Mouse (Mus musculus) gastrocnemius, postnatal 14 days (tissue): Measurements from ENCODE around the gene BC017158. TPM values are rescaled to one million over a fixed set of nuclear protein-coding genes. Genes with fewer than 3 reads are reported as not detected.

Experiments used
- DNase-seq: peaks from one replicate; pipeline ENCODE4 v3.0.0; 2021; ENCODE audit warnings: mixed read lengths
- intact Hi-C: fragments of 180-260 bp; cut with DNase I; formaldehyde crosslinking; loops from one replicate; pipeline ENCODE4 v1.15.1; 2025; ENCODE audit warnings: low total_unique reads
- total RNA-seq, 2 experiments: library from RNA; stranded (reverse); gene quantifications; 2 replicates each; pipeline ENCODE4 v1.2.3; 2021

The BC017158 gene
- total RNA-seq, 2 experiments from 2014 or later: 4.7 to 5.6 TPM

- DNase-seq: no peak
- intact Hi-C loops: no loop called here
These were observed 13.3 kb upstream of the BC017158 start for GRCm38 (mm10) chr7:128311263-128311662.

- intact Hi-C loops: no loop called here
- no peak for DNase-seq
These were observed 12.3 kb upstream of the BC017158 start for GRCm38 (mm10) chr7:128310229-128310688.

GRCm38 (mm10) chr7:128309776-128310175 is 11.8 kb upstream of the BC017158 start:
- DNase-seq: no peak

GRCm38 (mm10) chr7:128309216-128309615 is 11.2 kb upstream of the BC017158 start:
- intact Hi-C loops: no loop called here
- no peak for DNase-seq

More at GRCm38 (mm10) chr7:128309776-128310175, 11.8 kb upstream of the BC017158 start:
- intact Hi-C loops: no loop called here

GRCm38 (mm10) chr7:128307851-128308250 is 9.9 kb upstream of the BC017158 start:
- DNase-seq: no peak
- intact Hi-C loops: no loop called here

- DNase-seq: peak; percentile 32
- intact Hi-C loops: loop anchor here (5.0 kb wide), 1 partner anchor 42 kb away; no protein-coding TSS in a partner anchor
These were observed 6.9 kb upstream of the BC017158 start for GRCm38 (mm10) chr7:128304907-128305306.

GRCm38 (mm10) chr7:128304198-128304597 is 6.2 kb upstream of the BC017158 start:
- DNase-seq: no peak
- intact Hi-C loops: loop anchor here (5.0 kb wide), 1 partner anchor 43 kb away; no protein-coding TSS in a partner anchor

- no peak for DNase-seq
- intact Hi-C loops: loop anchor here (5.0 kb wide), 1 partner anchor 45 kb away; no protein-coding TSS in a partner anchor
These were observed 4.2 kb upstream of the BC017158 start for GRCm38 (mm10) chr7:128302151-128302550.

- intact Hi-C loops: loop anchor here (5.0 kb wide), 1 partner anchor 46 kb away; no protein-coding TSS in a partner anchor
- DNase-seq: no peak
These were observed 3.0 kb upstream of the BC017158 start for GRCm38 (mm10) chr7:128300952-128301351.

- DNase-seq: no peak
- intact Hi-C loops: loop anchor here (5.0 kb wide), 1 partner anchor 61 kb away; the partner anchor contains the start of genes 9130023H24Rik and Armc5
These were observed 742 bp upstream of the BC017158 start for GRCm38 (mm10) chr7:128298481-128299342.

GRCm38 (mm10) chr7:128297291-128297616 is 716 bp downstream of the BC017158 start:
- DNase-seq: no peak
- intact Hi-C loops: loop anchor here (5.0 kb wide), 1 partner anchor 60 kb away; the partner anchor contains the start of genes 9130023H24Rik and Armc5

GRCm38 (mm10) chr7:128296514-128296913 is 1.5 kb downstream of the BC017158 start:
- no peak for DNase-seq
- intact Hi-C loops: loop anchor here (5.0 kb wide), 1 partner anchor 59 kb away; the partner anchor contains the start of genes 9130023H24Rik and Armc5

- intact Hi-C loops: loop anchor here (5.0 kb wide), 1 partner anchor 57 kb away; the partner anchor contains the start of genes 9130023H24Rik and Armc5
- DNase-seq: no peak
These were observed 3.2 kb downstream of the BC017158 start for GRCm38 (mm10) chr7:128294785-128295184.

GRCm38 (mm10) chr7:128288923-128289544 is 8.9 kb downstream of the BC017158 start:
- intact Hi-C loops: no loop called here
- no peak for DNase-seq

- intact Hi-C loops: no loop called here
- DNase-seq: no peak
These were observed 12.9 kb downstream of the BC017158 start for GRCm38 (mm10) chr7:128285060-128285459.

- intact Hi-C loops: no loop called here
- no peak for DNase-seq
These were observed 13.9 kb downstream of the BC017158 start for GRCm38 (mm10) chr7:128284047-128284446.

- intact Hi-C loops: no loop called here
- no peak for DNase-seq
These were observed 15.3 kb downstream of the BC017158 start for GRCm38 (mm10) chr7:128282532-128283244.

GRCm38 (mm10) chr7:128281765-128282164 is 16.2 kb downstream of the BC017158 start:
- no peak for DNase-seq
- intact Hi-C loops: no loop called here

- no peak for DNase-seq
- intact Hi-C loops: no loop called here
These were observed 18.2 kb downstream of the BC017158 start for GRCm38 (mm10) chr7:128279750-128280149.

GRCm38 (mm10) chr7:128276051-128276450 is 21.9 kb downstream of the BC017158 start:
- intact Hi-C loops: no loop called here
- no peak for DNase-seq
